In genomic region chr2:158625697-158626096, GRCm38 (mm10) we compare ENCODE assay signal across 11 mouse cellular contexts. TPM values are rescaled to one million over a fixed set of nuclear protein-coding genes. Genes with fewer than 3 reads are reported as not detected.
DNase-seq lines count a peak whose midpoint lies in the region; ATAC-seq and TF ChIP-seq lines count a peak whose summit lies in the region.
"Had no signal": no experiment of that assay in that cellular context is flagged by ENCODE, and none has a peak within 500 bp of the region (broad histone marks: within the 10 kb centered on the region; RNA-seq: fewer than 3 reads in every experiment).

No protein-coding gene starts in this region.

- WGBS in heart, embryonic 11.5 days (ENCODE audit: insufficient replicate concordance), result 28% methylated on average over 8 of the region's 8 CpGs
- 44% methylated on average over 8 of the region's 8 CpGs for WGBS in forebrain, embryonic 15.5 days
- 15% methylated on average over 8 of the region's 8 CpGs for WGBS in liver, embryonic 16.5 days (ENCODE audit: insufficient replicate concordance)

- no peak overlapping the region; the same call in 1 of the 2 replicates for H3K9ac ChIP-seq in heart, embryonic 11.5 days (ENCODE audit: low read depth, low read length)
- peak overlapping the region; percentile 91 for H3K9ac ChIP-seq in CH12.LX (ENCODE audit: insufficient read depth, low read depth)
- H3K9ac ChIP-seq in forebrain, embryonic 15.5 days (replicated peaks), result peak overlapping the region; percentile 88
- H3K9ac ChIP-seq in liver, embryonic 16.5 days (ENCODE audit: low read depth, low read length), result peak overlapping the region; percentile 83

- H3K4me2 ChIP-seq in heart, embryonic 11.5 days, result peak overlapping the region; percentile 93
- H3K4me2 ChIP-seq in CH12.LX (ENCODE audit: insufficient read depth, low read depth, poor library complexity, severe bottlenecking), result peak overlapping the region; percentile 46; the same call in 1 of the 2 replicates
- peak overlapping the region; percentile 83 for H3K4me2 ChIP-seq in forebrain, embryonic 15.5 days (replicated peaks)
- H3K4me2 ChIP-seq in liver, embryonic 16.5 days (ENCODE audit: low read depth, low read length), result peak overlapping the region; percentile 87

- H3K27ac ChIP-seq in heart, embryonic 11.5 days (ENCODE audit: low read depth, low read length), result no peak overlapping the region
- no peak overlapping the region for H3K27ac ChIP-seq in CH12.LX (ENCODE audit: insufficient read depth, low read depth)
- H3K27ac ChIP-seq in forebrain, embryonic 15.5 days (replicated peaks), result 0 out of 2 replicates have a peak overlapping the region, but pooled peaks have one; percentile 89
- H3K27ac ChIP-seq in liver, embryonic 16.5 days (ENCODE audit: low read length), result no peak overlapping the region

- H3K4me1 ChIP-seq in heart, embryonic 11.5 days (ENCODE audit: control insufficient read depth, insufficient read depth, low read length), result peaks cover 7% of the 10 kb centered on the region; the same call in 1 of the 2 replicates
- H3K4me1 ChIP-seq in CH12.LX (ENCODE audit: control insufficient read depth in 1 of 2, insufficient read depth in 2 of 2), result peaks cover 4 to 17% of the 10 kb centered on the region in 2 experiments
- peaks cover 25% of the 10 kb centered on the region for H3K4me1 ChIP-seq in forebrain, embryonic 15.5 days
- peaks cover 8% of the 10 kb centered on the region for H3K4me1 ChIP-seq in liver, embryonic 16.5 days (ENCODE audit: control insufficient read depth, low read depth, low read length)

- H3K36me3 ChIP-seq in heart, embryonic 11.5 days (ENCODE audit: control insufficient read depth, insufficient read depth, low read length), result peaks cover 8% of the 10 kb centered on the region
- peaks cover 24 to 44% of the 10 kb centered on the region in 2 experiments for H3K36me3 ChIP-seq in CH12.LX (replicated peaks in 1 of 2; ENCODE audit: control insufficient read depth in 1 of 2, insufficient read depth in 1 of 2, low read length in 1 of 2)
- H3K36me3 ChIP-seq in forebrain, embryonic 15.5 days, result peaks cover 15% of the 10 kb centered on the region; the same call in 1 of the 2 replicates
- H3K36me3 ChIP-seq in liver, embryonic 16.5 days (ENCODE audit: control insufficient read depth, insufficient read depth), result peaks cover 14% of the 10 kb centered on the region

- TF ChIP-seq POLR2A in CH12.LX (IDR thresholded peaks at IDR 0.05; ENCODE audit: low read depth, low read length), result no peak

- intact Hi-C loops in left cerebral cortex, postnatal 10 days (cut with DNase I), result no loop called here

- no peak for ATAC-seq in heart, embryonic 11.5 days (replicated peaks; ENCODE audit: insufficient number of reproducible peaks, low FRiP score, low TSS enrichment)
- no peak for ATAC-seq in forebrain, embryonic 15.5 days (replicated peaks)
- no peak for ATAC-seq in liver, embryonic 16.5 days (ENCODE audit: low read depth)

- TF ChIP-seq RAD21 in CH12.LX (IDR thresholded peaks at IDR 0.05; ENCODE audit: low read depth, low read length), result no peak

- in situ Hi-C loops in CH12.LX (cut with MboI; ENCODE audit: low pct_ligation_motif_present, low pct_unique_long_range_greater_than_20kb, low sequenced_read_pairs), result loop anchor here (5.0 to 25.0 kb wide), 3 partner anchors 78 to 263 kb away; no protein-coding TSS in a partner anchor

- no peak for TF ChIP-seq CTCF in CH12.LX (conservative IDR thresholded peaks at IDR 0.05 in 1 of 2, IDR thresholded peaks at IDR 0.05 in 1 of 2; ENCODE audit: low read depth in 2 of 2, low read length in 2 of 2)

- peak overlapping the region; percentile 96 for H3K4me3 ChIP-seq in heart, embryonic 11.5 days (ENCODE audit: low read depth, low read length)
- peak overlapping the region; percentile 80 to 96 (median 84) for H3K4me3 ChIP-seq in CH12.LX (replicated peaks in 1 of 3; ENCODE audit: low read depth in 2 of 3, low read length in 2 of 3, poor library complexity in 1 of 3)
- H3K4me3 ChIP-seq in forebrain, embryonic 15.5 days, result peak overlapping the region; percentile 93
- peak overlapping the region; percentile 93 for H3K4me3 ChIP-seq in liver, embryonic 16.5 days (ENCODE audit: low read depth, low read length)

- peaks cover 11% of the 10 kb centered on the region for H3K27me3 ChIP-seq in heart, embryonic 11.5 days (ENCODE audit: control insufficient read depth, insufficient read depth, low read length)
- H3K27me3 ChIP-seq in CH12.LX (replicated peaks), result peaks cover 14% of the 10 kb centered on the region
- H3K27me3 ChIP-seq in forebrain, embryonic 15.5 days, result no peaks in the 10 kb centered on the region
- H3K27me3 ChIP-seq in liver, embryonic 16.5 days (ENCODE audit: control insufficient read depth, insufficient read depth, low read depth, low read length), result peaks cover 9% of the 10 kb centered on the region

- no peak for DNase-seq in heart, adult 9 months (ENCODE audit: low spot score in 2 of 2)
- DNase-seq in CH12.LX (ENCODE audit: extremely low read depth), result no peak
- DNase-seq in left cerebral cortex, postnatal 10 days (ENCODE audit: extremely low spot score in 1 of 2, low spot score in 2 of 2), result no peak
- no peak for DNase-seq in embryo, embryonic 10.5 days (ENCODE audit: low spot score)
- DNase-seq in urinary bladder, postnatal 25 days (ENCODE audit: low spot score), result no peak
- DNase-seq: cerebellum, adult 9-10 months; layer of hippocampus, postnatal 36 days; thymus, postnatal 25 days had no signal

- TF ChIP-seq EP300 in CH12.LX (IDR thresholded peaks at IDR 0.05; ENCODE audit: low read length), result no peak

- H3K79me2 ChIP-seq in CH12.LX (replicated peaks; ENCODE audit: control insufficient read depth, extremely low read depth, insufficient read depth, poor library complexity, severe bottlenecking), result peaks cover 18% of the 10 kb centered on the region

- dilution Hi-C loops in CH12.LX (cut with MboI; ENCODE audit: extremely low pct_ligation_motif_present, extremely low pct_unique_long_range_greater_than_20kb, low sequenced_read_pairs), result no loop called here

- H3K9me3 ChIP-seq in heart, embryonic 11.5 days (replicated peaks; ENCODE audit: control insufficient read depth, low read length), result no peaks in the 10 kb centered on the region
- no peaks in the 10 kb centered on the region for H3K9me3 ChIP-seq in CH12.LX (replicated peaks; ENCODE audit: low read length)
- no peaks in the 10 kb centered on the region for H3K9me3 ChIP-seq in forebrain, embryonic 15.5 days
- H3K9me3 ChIP-seq in liver, embryonic 16.5 days (replicated peaks; ENCODE audit: control insufficient read depth, low read length), result no peaks in the 10 kb centered on the region

TF ChIP-seq in CH12.LX, 34 proteins besides CTCF, POLR2A, EP300 and RAD21:
- TF ChIP-seq SIN3A (IDR thresholded peaks at IDR 0.05; ENCODE audit: low read length), result peak; percentile 52; the same call in 1 of the 2 replicates
- TF ChIP-seq TBP (conservative IDR thresholded peaks at IDR 0.05; ENCODE audit: low read depth, low read length), result no peak

RNA-seq across cellular contexts. Expression of gene Actr5, which starts 1.0 kb away (rescaled TPM):
- 8.7 and 8.8 TPM in 2 replicates for polyA plus RNA-seq in heart, embryonic 11.5 days (2014; fragmentation: Nextera tagmentation; extraction: Ambion mirVana)
- total RNA-seq in CH12.LX (2012; rRNA removed), result 20.3 and 24.0 TPM in 2 replicates
- total RNA-seq in CH12.LX (2014; rRNA removed), result 13.9 and 14.4 TPM in 2 replicates
- polyA plus RNA-seq in CH12.LX (2012; ENCODE audit: insufficient read length, low read depth), result 14.6 and 19.8 TPM in 2 replicates
- polyA plus RNA-seq in forebrain, embryonic 15.5 days (2015; fragmentation: Nextera tagmentation; extraction: Ambion mirVana), result 13.4 and 14.7 TPM in 2 replicates
- polyA plus RNA-seq in liver, embryonic 16.5 days (2015; fragmentation: Nextera tagmentation; extraction: Ambion mirVana), result 1.8 and 2.3 TPM in 2 replicates
- total RNA-seq in left cerebral cortex, postnatal 10 days (2021), result 10 to 100 TPM in 1 of 2 experiments, 1 to 10 TPM in 1; 9.7 to 11.7 TPM

RNA-seq across cellular contexts. Expression of gene Slc32a1, which starts 15.1 kb away (rescaled TPM):
- 0.07 and 0.10 TPM in 2 replicates for polyA plus RNA-seq in heart, embryonic 11.5 days (2014; fragmentation: Nextera tagmentation; extraction: Ambion mirVana)
- total RNA-seq in CH12.LX (2012; rRNA removed), result not detected in 2 replicates
- not detected in 2 replicates for total RNA-seq in CH12.LX (2014; rRNA removed)
- polyA plus RNA-seq in CH12.LX (2012; ENCODE audit: insufficient read length, low read depth), result not detected in 2 replicates
- 7.1 and 7.4 TPM in 2 replicates for polyA plus RNA-seq in forebrain, embryonic 15.5 days (2015; fragmentation: Nextera tagmentation; extraction: Ambion mirVana)
- not detected in 2 replicates for polyA plus RNA-seq in liver, embryonic 16.5 days (2015; fragmentation: Nextera tagmentation; extraction: Ambion mirVana)
- total RNA-seq in left cerebral cortex, postnatal 10 days (2021), result 10 to 100 TPM; 80.8 to 96.0 TPM

RNA-seq across cellular contexts. Expression of gene Ppp1r16b, which starts 39.5 kb away (rescaled TPM):
- 4.5 TPM in 2 replicates for polyA plus RNA-seq in heart, embryonic 11.5 days (2014; fragmentation: Nextera tagmentation; extraction: Ambion mirVana)
- total RNA-seq in CH12.LX (2012; rRNA removed), result 49.3 and 52.0 TPM in 2 replicates
- 28.9 and 37.7 TPM in 2 replicates for total RNA-seq in CH12.LX (2014; rRNA removed)
- polyA plus RNA-seq in CH12.LX (2012; ENCODE audit: insufficient read length, low read depth), result 49.4 and 55.7 TPM in 2 replicates
- polyA plus RNA-seq in forebrain, embryonic 15.5 days (2015; fragmentation: Nextera tagmentation; extraction: Ambion mirVana), result 22.1 and 24.4 TPM in 2 replicates
- polyA plus RNA-seq in liver, embryonic 16.5 days (2015; fragmentation: Nextera tagmentation; extraction: Ambion mirVana), result 1.6 TPM in 2 replicates
- total RNA-seq in left cerebral cortex, postnatal 10 days (2021), result 10 to 100 TPM; 51.1 to 54.5 TPM
